Mouse (Mus musculus) myocyte (in vitro differentiated cells): ENCODE results near the gene Treml2. TPM values are rescaled to one million over a fixed set of nuclear protein-coding genes. Genes with fewer than 3 reads are reported as not detected.

Experiments
- H3K27me3 ChIP-seq: one replicate; pipeline ENCODE4 v1.6.1; 2011; ENCODE audit not compliant: control insufficient read depth, insufficient read depth, insufficient read length
- H3K36me3 ChIP-seq: one replicate; pipeline ENCODE4 v1.6.1; 2011; ENCODE audit not compliant: control insufficient read depth, insufficient read depth
- H3K4me2 ChIP-seq: one replicate; pipeline ENCODE4 v1.6.1; 2011; ENCODE audit warnings: low read depth, control low read depth
- H3K4me3 ChIP-seq: one replicate; pipeline ENCODE4 v1.5.1; 2011; ENCODE audit warnings: mild to moderate bottlenecking, control low read depth, moderate library complexity
- H3K79me2 ChIP-seq: one replicate; pipeline ENCODE4 v1.6.1; 2011; ENCODE audit not compliant: control insufficient read depth, insufficient read depth
- H3ac ChIP-seq: one replicate; pipeline ENCODE4 v1.6.1; 2011; ENCODE audit not compliant: control insufficient read depth, insufficient read length
- CEBPB ChIP-seq: IDR thresholded peaks from 2 replicates; pipeline ENCODE4 v1.6.1; 2011; ENCODE audit warnings: mild to moderate bottlenecking, moderate library complexity; ENCODE audit not compliant: poor library complexity, insufficient read depth, severe bottlenecking
- E2F4 ChIP-seq: IDR thresholded peaks from one replicate; pipeline ENCODE4 v1.6.1; 2011; ENCODE audit warnings: mild to moderate bottlenecking, control low read depth, moderate library complexity; ENCODE audit not compliant: insufficient read depth
- MAX ChIP-seq: IDR thresholded peaks from one replicate; pipeline ENCODE4 v1.6.1; 2011; ENCODE audit warnings: low read depth, mild to moderate bottlenecking, control low read depth
- MYOD1 ChIP-seq, 3 experiments: IDR thresholded peaks; one replicate each; pipeline ENCODE4 v1.6.1; 2011; ENCODE audit warnings: control low read depth in 2 of 3, low read depth in 2 of 3, mild to moderate bottlenecking in 2 of 3, moderate library complexity in 1 of 3; ENCODE audit not compliant: insufficient read length in 2 of 3, control insufficient read depth in 1 of 3
- MYOG ChIP-seq, 3 experiments: IDR thresholded peaks; one replicate each; pipeline ENCODE4 v1.6.1; 2011; ENCODE audit warnings: control low read depth in 2 of 3, low read depth in 2 of 3, mild to moderate bottlenecking in 2 of 3; ENCODE audit not compliant: insufficient read length in 2 of 3, control insufficient read depth in 1 of 3, insufficient read depth in 1 of 3
- POLR2A ChIP-seq: IDR thresholded peaks from one replicate; pipeline ENCODE4 v1.6.1; 2011; ENCODE audit warnings: low read depth, mild to moderate bottlenecking, control low read depth, moderate library complexity; ENCODE audit not compliant: insufficient read length
- POLR2AphosphoS2 ChIP-seq: IDR thresholded peaks from one replicate; pipeline ENCODE4 v1.6.1; 2011; ENCODE audit warnings: low read depth, control low read depth; ENCODE audit not compliant: insufficient read length
- REST ChIP-seq: IDR thresholded peaks from one replicate; pipeline ENCODE4 v1.6.1; 2011; ENCODE audit warnings: mild to moderate bottlenecking, control low read depth, moderate library complexity; ENCODE audit not compliant: insufficient read depth, insufficient read length
- SRF ChIP-seq: IDR thresholded peaks from one replicate; pipeline ENCODE4 v1.6.1; 2011; ENCODE audit warnings: low read depth; ENCODE audit not compliant: control insufficient read depth, insufficient read length
- TCF12 ChIP-seq: IDR thresholded peaks from one replicate; pipeline ENCODE4 v1.6.1; 2011; ENCODE audit warnings: mild to moderate bottlenecking, control low read depth; ENCODE audit not compliant: poor library complexity, insufficient read depth, severe bottlenecking
- TCF3 ChIP-seq: IDR thresholded peaks from one replicate; pipeline ENCODE4 v1.6.1; 2011; ENCODE audit warnings: low read depth, control low read depth; ENCODE audit not compliant: insufficient read length
- USF1 ChIP-seq: IDR thresholded peaks from one replicate; pipeline ENCODE4 v1.6.1; 2011; ENCODE audit warnings: low read depth, mild to moderate bottlenecking, control low read depth, moderate library complexity
- polyA plus RNA-seq: library from polyadenylated mRNA; unstranded; fragments of >200 nt; fragmentation: generic; extraction: Trizol; gene quantifications from one replicate; pipeline ENCODE4 v1.2.1, GENCODE M21; 2012; ENCODE audit warnings: missing spikeins

Treml2 gene
- polyA plus RNA-seq, 1 experiment: not detected

- no peak overlapping the region for H3ac ChIP-seq
- H3K4me2 ChIP-seq: no peak overlapping the region
- no peaks in the 10 kb centered on the region for H3K36me3 ChIP-seq
- H3K27me3 ChIP-seq: no peaks in the 10 kb centered on the region
- H3K79me2 ChIP-seq: no peaks in the 10 kb centered on the region
- TF ChIP-seq TCF3 (no peak), E2F4 (no peak), MYOD1 (IDR thresholded peaks at IDR 0.05; ENCODE audit: control insufficient read depth in 1 of 3, insufficient read length in 2 of 3, low read depth in 2 of 3) (no peak), USF1 (no peak), TCF12 (no peak), POLR2AphosphoS2 (no peak), CEBPB (no peak), MAX (no peak), POLR2A (no peak), MYOG (IDR thresholded peaks at IDR 0.05; ENCODE audit: control insufficient read depth in 1 of 3, insufficient read depth in 1 of 3, insufficient read length in 2 of 3, low read depth in 2 of 3) (no peak)
- H3K4me3 ChIP-seq: no peak overlapping the region
Measured at GRCm38 (mm10) chr17:48293500-48294194, 5.7 kb upstream of the Treml2 start.

- Histone ChIP-seq H3K79me2 (no peaks in the 10 kb centered on the region), H3K4me3 (no peak overlapping the region), H3K27me3 (no peaks in the 10 kb centered on the region), H3K36me3 (no peaks in the 10 kb centered on the region), H3ac (no peak overlapping the region), H3K4me2 (no peak overlapping the region)
- TF ChIP-seq POLR2AphosphoS2 (no peak), SRF (no peak), TCF12 (no peak)
Measured at GRCm38 (mm10) chr17:48299756-48300155, 458 bp downstream of the Treml2 start.

DNA sequence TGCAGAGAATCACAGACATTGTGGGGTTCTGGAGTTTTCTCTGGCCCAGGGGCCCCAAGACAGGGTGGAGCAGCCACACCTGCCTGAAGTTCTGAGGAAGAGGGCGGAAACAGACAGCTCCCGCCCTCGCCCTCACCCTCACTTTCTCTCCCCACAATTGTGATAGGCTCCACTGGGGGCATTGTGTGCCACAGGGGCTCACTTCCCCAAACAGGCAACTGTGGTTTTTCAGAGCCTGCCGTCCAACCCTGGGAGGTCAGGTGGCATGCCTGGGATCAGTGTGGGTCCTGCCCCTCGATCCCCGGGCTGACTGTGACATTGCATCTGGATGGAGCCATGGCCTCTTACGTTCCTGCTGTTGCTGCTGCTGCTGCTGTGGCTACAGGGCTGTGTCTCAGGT lies 901 bp downstream of the Treml2 start:
- TF ChIP-seq POLR2A (no peak), MAX (no peak), CEBPB (no peak), REST (no peak), USF1 (no peak), TCF12 (no peak), TCF3 (no peak), SRF (no peak), MYOD1 (IDR thresholded peaks at IDR 0.05; ENCODE audit: control insufficient read depth in 1 of 3, insufficient read length in 2 of 3, low read depth in 2 of 3) (no peak), MYOG (IDR thresholded peaks at IDR 0.05; ENCODE audit: control insufficient read depth in 1 of 3, insufficient read depth in 1 of 3, insufficient read length in 2 of 3, low read depth in 2 of 3) (no peak), POLR2AphosphoS2 (no peak), E2F4 (no peak)
- Histone ChIP-seq H3ac (no peak overlapping the region), H3K4me3 (no peak overlapping the region), H3K4me2 (no peak overlapping the region), H3K79me2 (no peaks in the 10 kb centered on the region), H3K36me3 (no peaks in the 10 kb centered on the region), H3K27me3 (no peaks in the 10 kb centered on the region)

GRCm38 (mm10) chr17:48300861-48301260 lies 1.6 kb downstream of the Treml2 start:
- no peaks in the 10 kb centered on the region for H3K36me3 ChIP-seq
- no peaks in the 10 kb centered on the region for H3K79me2 ChIP-seq
- no peaks in the 10 kb centered on the region for H3K27me3 ChIP-seq
- TF ChIP-seq CEBPB (no peak), MYOG (IDR thresholded peaks at IDR 0.05; ENCODE audit: control insufficient read depth in 1 of 3, insufficient read depth in 1 of 3, insufficient read length in 2 of 3, low read depth in 2 of 3) (no peak), USF1 (no peak), E2F4 (no peak), SRF (no peak), MYOD1 (IDR thresholded peaks at IDR 0.05; ENCODE audit: control insufficient read depth in 1 of 3, insufficient read length in 2 of 3, low read depth in 2 of 3) (no peak)
- H3K4me3 ChIP-seq: no peak overlapping the region
- H3ac ChIP-seq: no peak overlapping the region
- H3K4me2 ChIP-seq: no peak overlapping the region

GRCm38 (mm10) chr17:48301792-48302191 lies 2.5 kb downstream of the Treml2 start:
- Histone ChIP-seq H3K27me3 (no peaks in the 10 kb centered on the region), H3ac (no peak overlapping the region), H3K4me2 (no peak overlapping the region), H3K4me3 (no peak overlapping the region), H3K79me2 (no peaks in the 10 kb centered on the region), H3K36me3 (no peaks in the 10 kb centered on the region)
- TF ChIP-seq POLR2AphosphoS2 (no peak), E2F4 (no peak), MAX (no peak), REST (no peak), SRF (no peak), MYOD1 (IDR thresholded peaks at IDR 0.05; ENCODE audit: control insufficient read depth in 1 of 3, insufficient read length in 2 of 3, low read depth in 2 of 3) (no peak), POLR2A (no peak), TCF12 (no peak), CEBPB (no peak), USF1 (no peak), TCF3 (no peak), MYOG (IDR thresholded peaks at IDR 0.05; ENCODE audit: control insufficient read depth in 1 of 3, insufficient read depth in 1 of 3, insufficient read length in 2 of 3, low read depth in 2 of 3) (no peak)
